Mouse (Mus musculus): ENCODE data around the gene Wasf2. TPM values are rescaled to one million over a fixed set of nuclear protein-coding genes. Genes with fewer than 3 reads are reported as not detected.

The Wasf2 gene
- total RNA-seq (2021), result 10 to 100 TPM; 25.7 to 28.2 TPM
- long read RNA-seq, experiment 1, full-length matches to known transcripts, result 3 of 12 reads
- long read RNA-seq, experiment 1, partial matches to known transcripts, result 1 of 12 reads
- long read RNA-seq, experiment 1, other reads (novel, unspliced or antisense), result 8 of 12 reads
- long read RNA-seq, experiment 2, full-length matches to known transcripts, result 1 of 8 reads
- long read RNA-seq, experiment 2, partial matches to known transcripts, result 0 of 8 reads
- long read RNA-seq, experiment 2, other reads (novel, unspliced or antisense), result 7 of 8 reads

GRCm38 (mm10) chr4:133129931-133130889 is at the start of gene Wasf2:
Gene Wasf2 (plus strand): TSS chr4:133130505.
- DNase-seq (ENCODE audit: low spot score in 2 of 2), result peak; percentile 82 to 84

- no peak for DNase-seq (ENCODE audit: low spot score in 2 of 2)
Observed at GRCm38 (mm10) chr4:133080862-133081261, 49.4 kb upstream of the Wasf2 start.

DNA sequence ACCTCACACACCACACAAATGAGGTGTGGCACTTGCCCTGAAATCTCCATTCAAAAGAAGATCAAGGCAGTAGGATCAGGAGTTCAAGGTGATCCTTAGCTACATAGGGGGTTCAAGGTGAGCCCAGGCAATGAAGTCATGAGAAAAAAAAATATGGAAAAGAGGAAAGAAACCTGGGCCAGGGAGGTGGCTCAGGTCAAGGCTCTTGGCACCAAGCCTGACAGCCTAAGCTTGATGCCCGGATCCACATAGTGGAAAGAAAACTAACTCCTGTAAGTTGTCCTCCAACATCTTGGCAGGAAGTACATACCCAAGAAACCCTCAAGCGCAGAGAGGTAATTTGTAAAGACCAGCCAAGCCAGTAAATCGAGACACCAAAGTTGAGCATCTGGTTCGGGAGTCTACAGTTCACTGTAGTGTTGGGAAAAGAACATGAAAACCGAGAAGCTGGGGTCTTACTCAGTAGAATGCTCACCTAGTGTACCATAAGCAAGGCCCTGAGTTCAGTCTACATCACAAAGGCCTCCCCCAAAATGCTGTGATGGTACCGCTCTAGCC is 48.0 kb upstream of the Wasf2 start:
- DNase-seq (ENCODE audit: low spot score in 2 of 2), result no peak

GRCm38 (mm10) chr4:133083991-133084861 is 46.1 kb upstream of the Wasf2 start:
- DNase-seq (ENCODE audit: low spot score in 2 of 2), result peak in 1 of 2 experiments; percentile 64

DNA sequence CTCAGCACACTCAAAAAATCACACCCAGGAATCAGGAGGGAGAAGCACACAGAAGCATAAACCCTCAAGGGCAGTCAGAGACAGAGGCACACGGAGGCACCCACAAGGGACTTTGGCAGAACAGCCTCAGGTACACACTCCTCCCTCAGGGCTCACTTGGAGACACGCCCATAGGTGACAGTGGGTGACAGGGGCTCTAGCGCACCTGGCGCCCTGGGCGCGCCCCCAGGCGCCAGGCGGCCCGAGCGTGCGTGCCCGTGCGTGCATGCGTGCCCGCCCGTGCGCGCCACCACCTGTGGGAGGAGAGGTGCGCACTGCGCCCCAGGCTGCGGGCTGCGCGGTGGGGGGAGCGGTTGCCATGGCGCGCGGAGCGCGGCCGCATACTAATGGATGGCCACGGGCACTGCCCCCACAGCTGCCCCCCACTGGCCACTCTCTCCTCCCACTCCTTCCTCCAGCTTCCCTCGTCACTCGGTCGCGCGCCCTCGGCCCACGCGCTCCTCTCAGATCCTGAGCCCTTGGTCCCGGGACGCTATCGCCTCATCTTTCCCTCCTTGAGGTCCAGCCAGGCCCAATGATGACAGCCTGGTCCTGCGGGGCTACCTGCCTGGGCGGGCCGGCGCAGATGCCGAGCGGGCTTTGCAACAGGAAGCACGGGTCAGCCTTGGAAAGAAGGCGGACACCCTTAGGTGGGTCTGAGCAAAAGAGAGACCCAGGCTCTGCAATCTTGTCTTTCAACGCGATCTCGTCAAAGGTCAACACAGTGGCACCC is 45.1 kb upstream of the Wasf2 start:
- DNase-seq (ENCODE audit: low spot score in 2 of 2), result peak; percentile 61 to 65

GRCm38 (mm10) chr4:133085783-133086342 is 44.4 kb upstream of the Wasf2 start:
- DNase-seq (ENCODE audit: low spot score in 2 of 2), result no peak

DNA sequence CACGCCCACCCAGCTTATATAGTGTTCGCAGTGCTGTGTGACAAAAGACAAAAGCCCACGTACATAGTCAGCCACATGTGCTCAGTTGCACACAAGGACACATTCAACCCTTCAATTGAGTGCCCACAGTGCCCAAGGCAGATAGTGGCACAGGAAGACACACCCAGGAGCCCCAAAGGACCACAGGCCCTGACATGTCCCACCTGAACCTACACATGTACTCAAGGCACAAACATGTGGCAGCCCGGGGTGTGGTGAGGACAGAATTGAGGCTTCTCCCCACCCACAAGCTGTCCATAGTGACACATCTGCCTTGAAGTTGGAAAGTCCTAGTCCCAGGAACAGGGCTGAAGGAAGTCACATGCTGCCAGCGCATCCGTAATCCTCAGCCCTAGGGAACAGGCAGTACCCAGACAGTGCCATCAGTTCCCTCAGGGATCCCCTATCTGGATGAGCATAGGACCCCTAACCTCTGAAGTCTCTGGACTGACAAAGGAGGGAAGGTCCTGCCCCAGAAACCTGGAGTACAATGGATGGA is 43.1 kb upstream of the Wasf2 start:
- no peak for DNase-seq (ENCODE audit: low spot score in 2 of 2)

GRCm38 (mm10) chr4:133087835-133088234 is 42.5 kb upstream of the Wasf2 start:
- no peak for DNase-seq (ENCODE audit: low spot score in 2 of 2)

- DNase-seq (ENCODE audit: low spot score in 2 of 2), result peak in 1 of 2 experiments; percentile 2
Observed at GRCm38 (mm10) chr4:133089319-133089718, 41.0 kb upstream of the Wasf2 start.

- DNase-seq (ENCODE audit: low spot score in 2 of 2), result peak in 1 of 2 experiments; percentile 1
Observed at GRCm38 (mm10) chr4:133089802-133090201, 40.5 kb upstream of the Wasf2 start.

- DNase-seq (ENCODE audit: low spot score in 2 of 2), result peak in 1 of 2 experiments; percentile 18
Observed at GRCm38 (mm10) chr4:133090276-133090719, 40.0 kb upstream of the Wasf2 start.

DNA sequence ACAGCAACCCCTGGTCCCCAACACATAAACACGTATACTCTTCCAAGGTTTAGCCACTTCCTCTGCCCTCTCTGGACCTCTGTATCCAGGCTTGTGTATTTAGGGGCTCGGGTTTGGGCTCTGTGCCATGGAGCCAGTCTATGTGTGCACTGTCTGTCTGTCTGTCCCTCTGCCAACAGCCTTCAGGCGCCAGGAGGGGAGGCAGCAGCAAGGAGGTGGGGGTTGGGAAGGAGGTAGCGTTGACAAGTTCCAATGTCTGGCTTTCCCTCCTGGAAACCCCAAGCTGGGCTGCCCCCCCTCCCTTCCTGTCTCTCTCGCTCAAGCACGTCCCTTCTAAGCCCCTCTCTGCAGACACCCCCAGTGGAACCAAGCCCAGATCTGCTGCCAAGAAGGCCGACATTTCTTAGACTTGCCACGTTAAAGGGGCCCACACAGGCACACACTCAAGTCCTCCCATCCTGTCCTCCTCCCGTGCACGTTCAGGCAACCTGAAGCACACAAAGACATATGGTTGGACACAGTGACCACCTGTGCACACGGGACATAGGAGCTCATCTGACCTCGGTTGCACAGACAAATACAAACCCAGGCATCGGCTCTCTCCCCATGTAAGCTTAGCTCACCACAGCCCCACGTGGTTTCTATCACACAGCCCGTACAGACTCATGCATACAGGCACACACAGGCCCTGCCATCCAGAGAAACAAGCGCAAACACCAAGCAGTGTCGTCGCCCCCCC is 39.4 kb upstream of the Wasf2 start:
- peak in 1 of 2 experiments; percentile 19 for DNase-seq (ENCODE audit: low spot score in 2 of 2)

DNA sequence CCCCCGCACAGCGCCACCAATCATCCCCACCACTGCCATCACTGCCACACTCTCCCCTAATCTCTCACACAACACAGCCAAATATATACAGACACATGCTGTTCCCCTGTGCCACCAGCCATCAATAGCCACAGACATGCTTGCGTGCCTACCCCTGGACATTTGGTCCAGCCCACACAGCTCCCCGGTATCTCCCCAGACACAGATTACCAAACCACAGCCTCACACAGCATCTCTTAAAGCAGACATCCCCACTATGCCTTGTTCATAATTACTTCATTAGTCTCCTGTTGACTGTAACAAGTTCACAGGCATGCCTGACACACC is 38.9 kb upstream of the Wasf2 start:
- peak in 1 of 2 experiments; percentile 37 for DNase-seq (ENCODE audit: low spot score in 2 of 2)

DNA sequence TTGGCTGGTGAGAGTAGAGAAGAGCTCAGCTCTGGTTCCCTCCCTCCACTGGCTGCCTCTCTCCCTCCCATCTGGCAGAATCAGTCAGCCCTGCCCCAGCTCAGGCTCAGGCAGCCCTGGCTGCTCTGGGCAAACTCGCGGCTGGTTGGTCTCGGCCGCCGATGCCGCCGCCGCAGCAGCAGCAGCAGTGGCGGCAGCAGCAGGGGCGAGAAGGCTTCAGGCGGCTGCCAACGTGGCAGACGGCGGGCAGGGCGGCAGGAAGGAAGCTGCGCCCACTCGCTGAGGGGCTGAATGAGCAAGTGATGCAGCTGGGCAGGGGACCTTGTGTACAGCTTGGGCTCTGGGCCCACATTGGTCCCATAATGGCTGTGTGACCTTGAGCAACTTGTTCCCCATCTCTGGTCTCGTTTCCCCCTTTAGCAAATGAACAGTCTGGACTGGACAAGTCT is 37.8 kb upstream of the Wasf2 start:
- DNase-seq (ENCODE audit: low spot score in 2 of 2), result peak in 1 of 2 experiments; percentile 66

- peak in 1 of 2 experiments; percentile 1 for DNase-seq (ENCODE audit: low spot score in 2 of 2)
Observed at GRCm38 (mm10) chr4:133093056-133093455, 37.2 kb upstream of the Wasf2 start.

GRCm38 (mm10) chr4:133093481-133094033 is 36.7 kb upstream of the Wasf2 start:
- DNase-seq (ENCODE audit: low spot score in 2 of 2), result peak in 1 of 2 experiments; percentile 8

GRCm38 (mm10) chr4:133094255-133094654 is 36.0 kb upstream of the Wasf2 start:
- DNase-seq (ENCODE audit: low spot score in 2 of 2), result no peak

Measured in left cerebral cortex, adult 18-20 months (tissue).